Mouse (Mus musculus): ENCODE results near the gene Olfr843.

Gene Olfr843

GRCm38 (mm10) chr9:19251887-19252286, at the start of gene Olfr843:
Gene Olfr843 (minus strand): TSS chr9:19251987.
- in situ Hi-C loops (cut with MboI; ENCODE audit: low sequenced_read_pairs) = no loop called here
